Mouse (Mus musculus) monocyte, adult 2 months (primary cell): ENCODE measurements around the gene Vstm2a.

Experiments
- DNase-seq, 2 experiments: peaks; one replicate each; pipeline ENCODE4 v3.0.0; 2022; ENCODE audit warnings: low spot score in 2 of 2, low read depth in 1 of 2

Gene Vstm2a

GRCm38 (mm10) chr11:16439548-16440251 is 182.2 kb downstream of the Vstm2a start:
- DNase-seq, result no peak
